Mouse (Mus musculus) heart, postnatal 10 days (tissue): ENCODE data around the gene Kank2. TPM values are rescaled to one million over a fixed set of nuclear protein-coding genes. Genes with fewer than 3 reads are reported as not detected.
"Not testable (repeated sequence)": the region's sequence is repeated elsewhere in the genome, so short reads cannot be mapped to it uniquely, and the experiment has no call there.

Experiments used
- DNase-seq, 2 experiments: peaks; one replicate each; pipeline ENCODE4 v3.0.0; 2021
- intact Hi-C: fragments of 180-260 bp; cut with DNase I; formaldehyde crosslinking; loops from one replicate; pipeline ENCODE4 v1.15.1; 2025
- total RNA-seq, 2 experiments: library from RNA; stranded (reverse); gene quantifications; 2 replicates each; pipeline ENCODE4 v1.2.3; 2021

Gene Kank2
- total RNA-seq, 2 experiments from 2014 or later = 49.5 to 51.9 TPM

DNA sequence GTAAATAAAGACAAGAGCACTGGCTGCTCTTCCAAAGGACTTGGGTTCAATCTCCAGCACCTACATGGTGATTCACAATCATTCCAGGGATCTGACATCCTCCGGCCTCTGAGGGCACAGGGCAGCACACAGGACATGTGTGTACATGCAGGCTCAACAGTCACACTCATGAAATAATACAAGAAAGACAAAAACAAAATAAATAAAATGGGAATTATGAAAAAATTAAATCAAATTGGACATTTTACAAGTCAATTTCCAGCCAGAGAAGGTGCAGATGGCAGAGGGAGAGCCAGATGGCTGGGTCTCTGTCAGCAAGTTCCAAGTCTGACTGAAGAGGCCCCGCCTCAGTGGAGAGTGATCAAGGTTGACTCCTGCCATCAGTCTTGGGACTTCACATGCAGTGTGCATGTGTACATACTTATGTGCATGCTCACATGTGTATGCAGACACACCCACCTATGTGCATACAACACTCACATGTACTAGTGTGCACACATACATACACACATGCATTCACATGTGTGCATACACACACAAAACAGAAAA, 20.7 kb upstream of the Kank2 start:
- DNase-seq = no peak
- intact Hi-C loops = no loop called here

DNA sequence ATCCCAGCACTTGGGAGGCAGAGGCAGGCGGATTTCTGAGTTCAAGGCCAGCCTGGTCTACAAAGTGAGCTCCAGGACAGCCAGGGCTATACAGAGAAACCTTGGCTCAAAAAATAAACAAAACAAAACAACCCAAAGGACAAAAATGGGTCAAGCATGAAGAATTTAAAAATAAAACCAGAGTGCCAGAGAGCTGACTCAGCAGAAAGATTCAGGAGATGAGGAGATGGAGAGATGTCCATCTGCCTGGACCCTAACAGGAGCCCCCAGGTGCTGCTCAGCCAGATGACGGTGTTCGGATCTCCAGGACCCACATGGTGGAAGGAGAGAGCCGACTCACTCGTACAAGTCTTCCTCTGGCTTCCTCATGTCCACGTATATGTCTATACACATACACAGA, 20.0 kb upstream of the Kank2 start:
- no peak for DNase-seq
- intact Hi-C loops = no loop called here

DNA sequence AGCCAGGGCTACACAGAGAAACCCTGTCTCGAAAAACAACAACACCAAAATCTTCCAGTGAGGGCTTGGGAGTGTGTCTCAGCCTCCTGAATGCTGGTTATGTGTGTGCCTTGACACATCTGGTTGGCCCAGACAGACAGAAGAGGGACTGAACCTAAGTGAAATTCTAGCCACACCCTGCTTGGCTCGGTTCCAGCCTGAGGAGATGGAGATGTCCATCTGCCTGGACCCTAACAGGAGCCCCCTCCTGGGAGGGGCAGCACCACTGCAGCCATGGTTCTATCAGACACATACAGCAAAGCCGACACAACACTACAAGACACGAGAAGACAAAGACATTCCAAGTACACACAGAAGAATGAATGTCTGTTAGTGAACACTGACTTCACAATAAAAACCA, 19.6 kb upstream of the Kank2 start:
- DNase-seq = no peak
- intact Hi-C loops = no loop called here

DNA sequence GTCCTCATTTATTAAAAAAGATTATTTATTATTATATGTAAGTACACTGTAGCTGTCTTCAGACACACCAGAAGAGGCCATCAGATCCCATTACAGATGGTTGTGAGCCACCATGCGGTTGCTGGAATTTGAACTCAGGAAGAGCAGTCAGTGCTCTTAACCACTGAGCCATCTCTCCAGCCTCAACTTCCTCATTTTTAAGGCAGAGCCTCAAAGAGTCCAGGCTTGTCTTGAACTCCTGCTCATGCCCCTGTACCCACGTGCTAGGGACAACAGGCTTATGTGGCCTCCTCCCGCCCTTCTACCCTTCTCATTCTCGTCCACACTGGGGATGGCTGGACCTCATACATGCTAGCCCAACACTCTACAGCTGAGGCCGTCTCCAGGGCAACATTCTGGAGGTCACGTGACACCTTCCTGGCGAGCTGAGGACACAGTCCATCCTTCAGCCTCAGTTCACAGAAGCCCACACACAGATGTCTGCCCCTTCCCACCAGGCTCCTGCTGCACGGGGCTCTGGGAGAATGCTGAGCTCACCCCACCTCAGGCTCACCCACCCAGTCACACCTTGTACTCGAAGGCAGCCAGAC, 18.3 kb upstream of the Kank2 start:
- intact Hi-C loops = no loop called here
- no peak for DNase-seq

DNA sequence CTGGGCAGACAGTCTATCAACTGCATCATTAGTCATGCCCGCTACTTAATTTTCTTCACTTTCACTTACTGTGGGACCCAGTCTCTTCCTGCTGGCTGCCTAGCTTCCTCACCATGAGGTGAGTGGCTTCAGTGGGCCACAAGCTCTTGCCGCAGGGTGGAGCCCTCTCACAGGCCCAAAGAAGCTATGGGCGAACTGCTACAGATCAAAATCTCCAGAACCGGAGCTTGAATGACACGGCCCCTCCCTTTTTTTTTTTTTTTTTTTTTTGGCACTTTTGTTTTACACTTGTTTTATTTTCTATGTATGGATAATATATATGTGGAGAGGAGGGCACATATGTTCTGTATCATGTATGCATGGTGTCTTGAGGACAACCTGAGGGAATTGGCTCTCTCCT, 12.6 kb upstream of the Kank2 start:
- DNase-seq = no peak
- intact Hi-C loops = no loop called here

DNA sequence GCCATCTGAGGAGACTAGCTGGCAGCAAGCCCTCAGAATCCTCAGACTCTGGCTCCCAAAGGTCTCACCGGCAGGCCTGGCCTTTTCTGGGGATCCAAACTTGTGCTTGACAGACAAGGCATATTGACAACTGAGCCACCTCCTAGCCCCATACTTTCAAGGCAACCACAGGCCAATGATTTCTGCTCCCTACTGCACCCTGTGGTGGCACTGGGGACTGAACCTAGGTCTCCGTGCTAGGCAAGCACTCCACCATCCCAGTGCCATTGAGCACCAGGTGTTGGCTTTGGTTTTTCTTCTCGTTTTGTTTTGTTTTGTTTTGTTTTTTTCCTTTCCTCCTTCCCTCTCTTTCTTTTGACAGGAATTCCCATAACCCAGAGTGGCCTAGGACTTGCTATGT, 10.0 kb upstream of the Kank2 start:
- intact Hi-C loops = no loop called here
- DNase-seq = no peak

DNA sequence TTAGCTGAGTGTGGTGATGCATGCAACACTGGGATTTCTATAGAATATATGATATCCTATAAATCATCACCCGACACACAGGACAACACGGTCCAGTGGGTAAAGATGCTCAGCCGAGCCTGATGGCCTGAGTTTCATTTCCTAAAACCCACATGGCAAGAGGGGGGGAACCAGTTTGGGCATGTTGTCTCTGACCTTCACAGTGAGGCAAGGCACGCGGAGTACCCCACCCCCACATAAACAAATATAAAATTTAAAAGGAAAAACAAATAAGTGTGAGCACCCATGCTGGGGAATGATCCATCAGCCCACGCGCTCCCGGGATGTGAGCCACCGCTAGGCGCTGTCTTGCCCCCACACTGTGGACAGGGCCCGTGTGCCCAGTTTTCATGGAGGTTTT, 8.4 kb upstream of the Kank2 start:
- no peak for DNase-seq
- intact Hi-C loops = no loop called here

DNA sequence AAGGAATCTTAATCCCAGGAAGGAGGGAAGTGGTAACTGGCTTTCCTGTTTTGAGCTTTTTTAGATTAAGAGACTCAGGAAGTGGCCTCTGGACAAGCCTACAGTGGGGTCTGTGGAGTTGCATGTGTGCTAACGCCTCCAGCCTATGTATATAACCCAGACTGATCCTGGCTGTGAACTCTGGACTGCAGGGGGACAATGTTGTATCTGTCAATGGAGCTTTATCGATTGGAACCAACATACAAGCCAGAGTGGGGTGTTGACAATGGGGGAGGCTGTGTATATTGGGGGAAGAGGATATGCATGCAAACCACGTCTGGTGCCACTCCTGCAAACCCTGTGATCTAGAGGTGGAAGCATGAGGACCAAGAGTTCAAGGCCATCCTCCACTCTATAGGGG, 7.8 kb upstream of the Kank2 start:
- no peak for DNase-seq

DNA sequence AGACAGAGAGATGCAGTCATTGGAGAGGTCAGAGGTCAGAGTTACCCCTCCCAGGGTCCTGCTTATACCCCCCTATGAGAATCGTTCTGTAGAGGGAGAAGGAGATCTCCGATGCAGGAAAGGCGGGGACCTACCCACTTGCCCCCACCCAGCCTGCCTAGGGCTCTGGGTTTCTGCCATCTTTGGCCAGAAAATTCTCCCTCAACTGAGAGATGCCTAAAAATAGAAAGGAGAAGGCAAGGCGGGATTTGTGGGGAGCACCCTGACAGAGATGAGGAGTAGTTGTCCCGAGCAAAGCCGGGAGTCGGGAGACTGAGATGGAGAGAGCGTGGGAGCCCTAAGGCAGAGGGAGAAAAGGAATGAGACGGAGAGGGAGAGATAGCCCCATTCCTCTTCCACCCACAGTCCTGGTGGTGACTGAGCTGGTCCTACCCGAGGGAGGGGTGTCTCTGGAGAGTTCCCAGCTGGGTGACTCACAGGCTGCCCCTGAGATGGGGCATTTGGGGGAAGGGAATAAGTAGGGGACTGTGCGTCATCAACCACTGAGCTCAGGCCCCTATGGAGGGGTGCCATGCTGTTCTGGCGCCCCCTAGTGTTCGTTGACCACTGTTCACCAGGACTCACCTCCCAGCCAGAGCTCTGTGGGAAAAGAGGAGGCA, 5.6 kb upstream of the Kank2 start:
- intact Hi-C loops = loop anchor here (1.0 to 5.0 kb wide), 3 partner anchors 17 to 102 kb away; no protein-coding TSS in a partner anchor
- DNase-seq = peak; percentile 90 to 93

More for the DNA sequence above, 7.8 kb upstream of the Kank2 start:
- intact Hi-C loops = no loop called here

DNA sequence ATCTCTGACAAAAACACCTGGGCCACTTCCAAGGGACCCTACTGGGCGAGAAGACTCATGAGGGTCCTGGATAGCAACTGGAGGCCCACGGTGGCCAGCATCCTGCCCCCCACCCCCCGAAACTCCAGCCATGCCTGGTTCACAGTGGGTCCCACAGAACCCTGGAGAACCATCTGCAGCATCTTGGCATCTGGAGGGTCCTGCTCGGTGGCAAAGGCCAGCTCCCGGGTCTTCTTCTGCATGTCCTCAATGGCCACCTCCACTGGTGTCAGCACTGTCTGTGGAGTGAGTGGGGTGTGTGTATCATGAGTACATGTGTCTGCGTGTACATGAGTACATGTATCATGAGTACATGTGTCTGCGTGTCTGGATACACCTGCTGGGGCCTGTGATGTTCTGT, 3.0 kb upstream of the Kank2 start:
- intact Hi-C loops = loop anchor here (5.0 kb wide), 1 partner anchor 99 kb away; no protein-coding TSS in a partner anchor
- DNase-seq = no peak

DNA sequence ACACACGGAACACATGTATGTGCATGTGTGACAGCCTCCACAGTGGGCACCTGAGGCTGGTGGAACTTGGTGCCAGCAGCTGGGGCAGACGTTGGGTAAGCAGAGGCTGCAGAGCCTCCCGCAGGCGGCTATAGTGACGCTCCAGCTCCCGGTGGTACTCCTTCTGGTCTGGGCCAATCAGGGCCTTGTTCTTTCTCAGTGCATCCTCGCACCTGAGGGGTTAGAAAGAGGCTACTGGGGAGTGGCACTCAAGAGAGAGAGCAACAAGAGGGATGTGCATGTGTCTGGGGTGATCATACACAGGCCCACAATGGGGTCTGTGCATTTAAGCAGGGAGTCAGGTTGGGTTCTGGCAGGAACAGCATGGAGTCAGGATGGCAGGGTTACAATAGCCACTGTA, 2.6 kb upstream of the Kank2 start:
- intact Hi-C loops = loop anchor here (5.0 kb wide), 1 partner anchor 99 kb away; no protein-coding TSS in a partner anchor

DNA sequence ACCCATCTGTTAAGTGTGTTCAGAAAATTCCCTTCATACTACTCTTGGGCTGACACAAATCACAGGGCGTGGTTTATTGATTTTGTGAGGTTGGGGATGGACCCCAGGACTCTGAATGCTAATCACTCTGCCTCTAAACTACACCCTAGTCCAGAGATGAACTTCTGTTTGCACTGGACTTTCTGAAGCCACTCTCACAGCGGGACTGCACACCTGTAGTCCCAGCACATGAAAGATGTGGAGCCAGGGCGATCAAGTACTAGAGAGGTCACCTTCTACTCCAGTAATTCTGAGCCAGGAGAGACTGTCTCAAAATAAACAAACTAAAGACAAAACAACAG, 436 bp upstream of the Kank2 start:
- intact Hi-C loops = loop anchor here (5.0 kb wide), 1 partner anchor 182 kb away; the partner anchor contains the start of gene Smarca4
- no peak for DNase-seq

More for the DNA sequence above, 2.6 kb upstream of the Kank2 start:
- no peak for DNase-seq

DNA sequence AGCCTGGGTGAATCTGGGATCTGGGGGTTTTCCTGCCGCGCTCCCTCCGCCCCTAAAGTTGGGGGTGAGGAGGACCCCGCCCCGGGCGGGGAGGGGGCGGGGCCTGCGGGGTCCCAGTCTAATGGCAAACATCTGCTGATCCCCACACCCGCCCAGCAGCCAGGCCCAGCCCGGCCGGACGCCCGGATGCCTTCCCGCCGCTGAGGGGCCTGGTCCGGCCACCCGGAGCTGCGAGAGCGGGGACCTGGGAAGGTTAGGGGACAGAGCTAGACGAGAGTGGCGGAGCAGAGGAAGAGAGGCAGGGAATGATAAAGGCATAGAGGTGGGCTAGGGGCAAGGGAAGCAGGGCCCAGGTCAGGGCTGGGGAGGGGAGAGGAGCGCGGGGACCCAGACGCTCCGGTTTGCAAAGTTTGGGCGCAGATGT, 611 bp downstream of the Kank2 start:
- DNase-seq = peak; percentile 82 to 85
- intact Hi-C loops = loop anchor here (5.0 kb wide), 1 partner anchor 181 kb away; the partner anchor contains the start of gene Smarca4

DNA sequence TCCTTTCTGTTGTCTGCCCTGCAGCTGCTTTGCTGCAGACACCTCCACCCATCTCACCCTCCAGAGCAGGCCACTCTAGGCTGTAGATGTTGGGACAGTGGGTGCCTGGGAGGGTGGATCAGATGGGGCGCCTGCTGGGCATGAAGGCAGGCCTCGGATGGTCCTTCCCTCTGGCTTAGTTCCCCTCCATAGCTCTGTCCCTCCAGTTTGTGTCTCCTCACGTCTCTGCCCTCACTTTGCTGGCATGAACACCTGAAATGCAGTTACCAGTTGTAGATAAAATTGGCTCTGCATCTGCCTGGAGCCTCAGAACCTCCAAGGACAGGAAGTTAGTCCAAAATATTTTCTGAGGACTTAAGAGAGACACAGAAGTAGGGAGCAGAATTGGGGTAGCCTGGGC, 1.6 kb downstream of the Kank2 start:
- DNase-seq = peak in 1 of 2 experiments; percentile 31
- intact Hi-C loops = loop anchor here (5.0 kb wide), 1 partner anchor 180 kb away; the partner anchor contains the start of gene Smarca4

DNA sequence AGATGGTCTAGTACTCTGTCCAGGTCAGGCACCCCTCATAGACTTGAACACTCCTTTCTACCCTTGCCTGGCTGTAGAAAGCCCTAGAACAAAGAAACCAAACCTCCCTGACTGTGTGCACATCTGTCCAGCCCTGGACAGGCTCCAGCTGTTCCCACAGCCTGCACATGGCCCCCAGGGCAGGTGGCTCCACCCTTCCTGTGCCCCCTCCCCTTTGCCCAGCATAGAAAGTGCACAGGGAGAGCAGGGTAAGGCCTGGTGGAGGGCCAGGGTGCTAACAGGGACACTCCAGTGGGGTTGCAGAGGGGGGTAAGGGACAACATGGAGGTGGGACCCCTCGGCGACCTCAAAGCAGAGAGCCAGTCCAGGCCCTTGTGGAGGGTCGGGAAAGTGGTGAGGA, 2.3 kb downstream of the Kank2 start:
- intact Hi-C loops = loop anchor here (5.0 kb wide), 1 partner anchor 179 kb away; the partner anchor contains the start of gene Smarca4
- DNase-seq = peak; percentile 38 to 42

DNA sequence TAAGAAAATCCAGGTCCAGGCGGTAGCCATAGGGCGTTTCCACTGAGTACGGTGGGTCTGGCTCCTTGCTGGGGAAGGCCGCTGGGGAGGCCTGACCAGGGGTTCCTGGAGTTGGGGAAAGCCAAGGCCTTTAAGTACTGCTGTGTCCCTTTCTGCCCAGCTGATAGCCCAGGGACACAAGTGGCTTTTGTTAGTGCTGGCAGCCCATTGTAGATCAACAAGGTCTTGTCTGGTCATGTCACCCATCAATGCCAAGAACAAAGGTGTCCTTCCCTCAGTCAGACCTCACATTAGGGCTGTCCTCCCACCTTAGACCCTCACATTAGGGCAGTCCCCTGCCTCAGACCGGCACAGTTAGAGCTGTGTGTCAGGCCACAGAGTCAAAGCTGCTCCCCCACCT, 3.0 kb downstream of the Kank2 start:
- DNase-seq = no peak
- intact Hi-C loops = loop anchor here (5.0 kb wide), 1 partner anchor 178 kb away; the partner anchor contains the start of gene Smarca4

DNA sequence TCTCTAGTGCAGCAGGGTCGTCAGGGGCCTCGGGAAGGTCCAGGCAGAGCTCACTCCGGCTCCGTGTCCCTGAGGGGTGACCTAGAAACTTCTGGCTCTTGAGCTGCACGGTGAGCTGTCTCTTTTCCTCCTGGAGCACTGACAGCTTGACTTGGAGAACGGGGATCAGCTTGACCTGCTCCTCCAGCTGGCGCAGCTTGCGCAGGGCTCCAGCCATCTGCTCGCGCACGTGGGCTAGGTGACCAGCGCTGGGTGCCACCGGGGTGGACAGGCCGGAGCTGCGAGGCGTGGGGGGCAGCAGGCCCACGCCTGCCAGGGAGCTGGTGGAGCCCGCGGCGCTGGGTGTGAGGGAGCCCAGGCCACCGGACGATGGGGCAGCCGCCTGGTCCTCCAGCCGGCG, 3.6 kb downstream of the Kank2 start:
- intact Hi-C loops = loop anchor here (5.0 kb wide), 1 partner anchor 178 kb away; the partner anchor contains the start of gene Smarca4
- DNase-seq = no peak

DNA sequence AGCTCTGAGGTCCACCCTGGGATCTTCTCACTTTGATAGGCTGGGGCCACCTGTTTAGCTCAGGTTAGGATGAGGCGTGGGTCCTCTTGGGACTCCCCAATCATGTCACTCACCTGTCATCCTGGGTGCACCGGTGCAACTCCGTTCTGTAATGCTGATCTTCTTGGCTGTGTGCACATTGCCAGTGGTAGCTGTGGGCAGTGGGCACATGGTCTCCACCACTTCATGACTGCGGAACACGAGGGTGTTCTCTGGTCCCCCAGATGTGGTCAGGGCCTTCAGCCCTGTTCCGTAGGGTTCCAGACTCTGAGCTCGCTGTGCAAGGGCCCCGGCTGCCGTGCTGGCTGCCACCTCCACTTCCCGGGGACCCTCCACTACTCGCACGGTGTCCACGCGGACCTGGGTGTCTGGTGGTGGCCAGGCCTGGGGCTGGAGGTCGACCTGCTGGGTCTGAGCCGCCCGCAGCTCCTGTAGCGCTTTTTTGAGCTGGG, 4.2 kb downstream of the Kank2 start:
- intact Hi-C loops = no loop called here
- no peak for DNase-seq

DNA sequence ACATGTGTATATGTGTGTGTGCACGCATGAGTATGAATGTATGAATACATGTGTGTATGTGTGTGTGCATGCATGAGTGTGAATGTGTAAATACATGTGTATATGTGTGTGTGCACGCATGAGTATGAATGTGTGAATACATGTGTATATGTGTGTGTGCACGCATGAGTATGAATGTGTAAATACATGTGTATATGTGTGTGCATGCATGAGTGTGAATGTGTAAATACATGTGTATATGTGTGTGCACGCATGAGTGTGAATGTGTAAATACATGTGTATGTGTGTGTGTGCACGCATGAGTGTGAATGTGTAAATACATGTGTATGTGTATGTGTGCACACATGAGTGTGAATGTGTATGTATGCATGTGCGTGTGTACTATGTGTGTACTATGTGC, 5.0 kb downstream of the Kank2 start:
- DNase-seq, intact Hi-C loops: not testable (repeated sequence)

DNA sequence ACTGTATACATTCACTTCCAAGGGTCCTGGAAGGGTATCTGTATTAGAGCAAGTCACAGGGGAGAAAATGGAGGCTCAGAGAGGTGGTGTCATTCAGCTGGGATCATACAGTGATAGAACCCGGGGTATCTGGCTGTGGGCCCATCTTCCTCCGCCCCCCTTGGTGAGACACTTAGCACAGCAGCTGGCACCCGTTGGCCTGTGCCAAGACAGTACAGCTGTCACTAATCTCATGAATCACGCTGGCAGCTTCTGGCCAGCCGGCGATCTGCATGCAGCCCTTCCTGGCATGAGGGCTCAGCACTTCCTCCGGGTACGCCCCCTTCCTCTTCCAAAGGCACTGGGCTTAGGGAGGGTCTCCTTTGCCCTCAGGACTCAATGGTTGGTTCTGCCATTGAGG, 5.9 kb downstream of the Kank2 start:
- intact Hi-C loops = no loop called here
- peak; percentile 47 to 55 for DNase-seq

DNA sequence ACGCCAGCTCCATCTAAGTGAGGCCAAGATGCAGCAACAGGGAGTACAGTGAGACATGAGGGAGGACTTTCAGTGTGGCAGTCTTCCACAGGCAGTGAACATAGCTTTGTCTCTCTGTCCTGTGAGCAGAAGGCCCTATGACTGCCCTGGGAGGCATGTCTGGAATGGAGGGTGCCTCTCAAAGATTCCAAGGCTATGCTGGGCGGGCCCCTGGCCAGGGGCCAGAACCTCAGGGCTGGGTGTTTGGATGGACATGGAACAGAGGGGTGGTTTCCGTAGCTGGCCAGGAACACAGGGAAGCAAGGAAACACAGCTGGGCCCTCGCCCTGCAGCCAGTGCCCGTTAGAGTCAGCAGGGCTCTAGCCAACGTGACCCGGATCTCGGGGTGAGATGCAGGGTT, 6.7 kb downstream of the Kank2 start:
- intact Hi-C loops = no loop called here
- DNase-seq = peak; percentile 78 to 79

DNA sequence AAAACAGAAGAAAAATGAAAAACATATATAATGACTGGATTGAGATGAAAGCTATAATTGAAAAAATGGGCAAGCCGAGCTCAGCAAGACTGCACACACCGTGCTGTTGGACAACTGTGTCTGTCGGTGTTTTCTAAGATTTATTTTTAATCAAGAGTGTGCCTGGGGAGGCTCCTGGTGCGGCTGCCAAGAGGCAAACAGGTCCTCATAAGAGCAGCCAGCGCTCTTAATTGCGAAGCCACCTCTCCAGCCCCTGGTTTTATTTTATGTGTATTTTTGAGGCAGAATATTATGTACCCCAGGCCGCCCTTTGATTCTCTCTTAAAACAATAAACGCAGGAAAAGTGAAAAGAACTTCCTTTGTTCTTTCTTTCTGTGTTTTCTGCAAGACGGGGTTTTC, 10.3 kb downstream of the Kank2 start:
- intact Hi-C loops = loop anchor here (5.0 kb wide), 1 partner anchor 84 kb away; no protein-coding TSS in a partner anchor
- DNase-seq = no peak
